8 mouse cellular contexts compared by ENCODE assay signal in the genomic region with DNA sequence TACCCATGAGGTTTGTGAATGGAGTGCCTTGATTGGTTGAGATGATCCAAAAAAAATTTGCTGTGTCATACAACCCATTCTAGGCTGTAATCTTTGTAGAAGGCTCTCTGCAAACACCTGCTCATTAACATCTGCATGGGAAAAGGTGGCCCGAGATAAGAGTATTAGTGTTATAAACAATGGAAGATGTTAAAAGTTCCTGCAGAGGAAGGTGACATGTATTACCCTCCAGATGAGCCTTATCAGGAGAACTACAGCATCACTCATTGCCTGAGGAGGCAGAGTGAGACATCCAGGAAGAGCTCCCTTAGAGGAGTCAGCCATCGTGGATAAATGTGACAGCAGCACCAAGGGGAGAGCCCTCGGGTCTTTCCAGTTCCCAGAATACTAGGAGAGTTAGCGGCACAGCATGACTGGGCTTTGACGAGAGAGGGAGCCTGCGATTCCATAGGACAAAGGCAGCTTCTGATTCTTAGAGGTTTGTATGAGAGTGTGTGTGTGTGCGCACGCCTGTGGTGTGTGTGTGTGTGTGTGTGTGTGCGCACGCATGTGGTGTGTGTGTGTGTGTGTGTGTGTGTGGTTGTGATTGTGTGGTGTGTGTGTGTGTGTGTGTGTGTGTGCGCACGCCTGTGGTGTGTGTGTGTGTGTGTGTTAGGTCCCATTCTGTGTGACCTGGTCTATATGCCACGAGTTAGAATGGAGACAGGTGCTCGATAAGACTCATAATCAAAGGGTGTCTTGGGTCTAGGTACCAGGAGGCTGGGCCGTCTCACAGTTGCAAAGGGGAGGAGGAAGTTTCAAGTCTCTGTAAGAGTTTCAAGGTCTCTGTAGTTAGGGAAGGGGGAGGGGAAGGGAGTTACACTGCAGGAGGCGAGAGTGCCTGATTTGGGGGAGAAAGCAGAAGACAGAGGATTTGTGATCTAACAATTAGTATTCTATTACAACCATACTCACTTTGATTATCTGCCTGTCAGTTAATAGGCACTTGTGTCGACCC. TPM values are rescaled to one million over a fixed set of nuclear protein-coding genes. Genes with fewer than 3 reads are reported as not detected.
DNase-seq lines count a peak whose midpoint lies in the region; ATAC-seq lines count a peak whose summit lies in the region.

No protein-coding gene starts in this region.

- H3K27me3 ChIP-seq in heart, embryonic 14.5 days (ENCODE audit: control insufficient read depth, insufficient read depth, low read length): no peaks in the 10 kb centered on the region
- 0 out of 2 replicates have a peak, but pooled peaks cover 3% of the 10 kb centered on the region for H3K27me3 ChIP-seq in limb, embryonic 15.5 days
- no peaks in the 10 kb centered on the region for H3K27me3 ChIP-seq in stomach, embryonic 14.5 days (ENCODE audit: control insufficient read depth, insufficient read depth, low read length)

- peak; percentile 98 for ATAC-seq in heart, embryonic 14.5 days (ENCODE audit: insufficient number of reproducible peaks, insufficient read depth, low FRiP score, low read depth)
- ATAC-seq in erythroblast, adult 5-6 weeks (replicated peaks; ENCODE audit: low FRiP score, poor library complexity, severe bottlenecking): peak; percentile 79
- ATAC-seq in limb, embryonic 15.5 days (ENCODE audit: insufficient number of reproducible peaks, low FRiP score, low TSS enrichment, low read depth): peak; percentile 96
- ATAC-seq in stomach, embryonic 14.5 days (ENCODE audit: insufficient number of reproducible peaks, insufficient read depth, low FRiP score, low read depth): peak; percentile 86

- DNase-seq in heart, adult 18-20 months: no peak
- DNase-seq in frontal cortex, postnatal 10 days (ENCODE audit: low spot score in 2 of 2): no peak
- no peak for DNase-seq in cerebellum, adult 9-11 months
- no peak for DNase-seq in spleen, adult 12 weeks (ENCODE audit: low spot score)

- H3K4me3 ChIP-seq in heart, embryonic 14.5 days (ENCODE audit: control insufficient read depth in 1 of 2, insufficient read depth in 1 of 2, low read depth in 1 of 2, low read length in 2 of 2): no peak overlapping the region
- H3K4me3 ChIP-seq in limb, embryonic 15.5 days: no peak overlapping the region
- H3K4me3 ChIP-seq in stomach, embryonic 14.5 days (ENCODE audit: low read depth, low read length): no peak overlapping the region

- H3K36me3 ChIP-seq in heart, embryonic 14.5 days (ENCODE audit: control insufficient read depth, insufficient read depth, low read length): no peaks in the 10 kb centered on the region
- H3K36me3 ChIP-seq in limb, embryonic 15.5 days: no peaks in the 10 kb centered on the region
- H3K36me3 ChIP-seq in stomach, embryonic 14.5 days (ENCODE audit: control insufficient read depth, insufficient read depth, low read length): no peaks in the 10 kb centered on the region

- 64% methylated on average over 16 of the region's 17 CpGs for WGBS in heart, embryonic 14.5 days
- WGBS in limb, embryonic 15.5 days: 68% methylated on average over 17 of the region's 17 CpGs
- 56% methylated on average over 17 of the region's 17 CpGs for WGBS in stomach, embryonic 14.5 days

- H3K27ac ChIP-seq in heart, embryonic 14.5 days (replicated peaks in 1 of 2; ENCODE audit: control insufficient read depth in 1 of 2, insufficient read depth in 1 of 2, low read depth in 2 of 2, low read length in 2 of 2): no peak overlapping the region
- H3K27ac ChIP-seq in limb, embryonic 15.5 days: no peak overlapping the region
- no peak overlapping the region for H3K27ac ChIP-seq in stomach, embryonic 14.5 days (ENCODE audit: low read length)

- H3K9ac ChIP-seq in heart, embryonic 14.5 days (ENCODE audit: low read length): no peak overlapping the region
- no peak overlapping the region for H3K9ac ChIP-seq in limb, embryonic 15.5 days
- H3K9ac ChIP-seq in stomach, embryonic 14.5 days (replicated peaks; ENCODE audit: low read depth, low read length): no peak overlapping the region

- H3K9me3 ChIP-seq in heart, embryonic 14.5 days (ENCODE audit: control insufficient read depth, low read length): 0 out of 2 replicates have a peak, but pooled peaks cover 3% of the 10 kb centered on the region
- no peaks in the 10 kb centered on the region for H3K9me3 ChIP-seq in limb, embryonic 15.5 days
- H3K9me3 ChIP-seq in stomach, embryonic 14.5 days (ENCODE audit: control insufficient read depth, low read depth, low read length): no peaks in the 10 kb centered on the region

- H3K4me2 ChIP-seq in heart, embryonic 14.5 days (ENCODE audit: low read length): no peak overlapping the region
- no peak overlapping the region for H3K4me2 ChIP-seq in limb, embryonic 15.5 days
- no peak overlapping the region for H3K4me2 ChIP-seq in stomach, embryonic 14.5 days (replicated peaks; ENCODE audit: low read depth, low read length)

- peaks cover 2 to 5% of the 10 kb centered on the region in 2 experiments; a peak in 2 of 4 replicates for H3K4me1 ChIP-seq in heart, embryonic 14.5 days (ENCODE audit: control insufficient read depth in 2 of 2, insufficient read depth in 2 of 2, low read length in 2 of 2)
- peaks cover 4% of the 10 kb centered on the region; the same call in 1 of the 2 replicates for H3K4me1 ChIP-seq in limb, embryonic 15.5 days
- H3K4me1 ChIP-seq in stomach, embryonic 14.5 days (ENCODE audit: control insufficient read depth, insufficient read depth, low read length): no peaks in the 10 kb centered on the region

RNA-seq across cellular contexts. Expression of gene Rec114, which starts 23.5 kb away (rescaled TPM):
- 6.4 and 6.9 TPM in 2 replicates for polyA plus RNA-seq in heart, embryonic 14.5 days (2014; fragmentation: Nextera tagmentation; extraction: Ambion mirVana)
- total RNA-seq in heart, adult 18-20 months (2021): 1 to 10 TPM; 2.3 to 2.7 TPM
- total RNA-seq in erythroblast, adult 5-6 weeks (2015; ENCODE audit: low replicate concordance): 161 and 164 TPM in 2 replicates
- 108 and 243 TPM in 2 replicates for total RNA-seq in erythroblast, adult 5-6 weeks (2017; ENCODE audit: low replicate concordance)
- 1.0 and 2.2 TPM in 2 replicates for polyA plus RNA-seq in limb, embryonic 15.5 days (2015; fragmentation: Nextera tagmentation; extraction: Ambion mirVana)
- 0.67 and 2.5 TPM in 2 replicates for polyA plus RNA-seq in stomach, embryonic 14.5 days (2014; fragmentation: Nextera tagmentation; extraction: Ambion mirVana)

RNA-seq across cellular contexts. Expression of gene Hcn4, which starts 56.0 kb away (rescaled TPM):
- polyA plus RNA-seq in heart, embryonic 14.5 days (2014; fragmentation: Nextera tagmentation; extraction: Ambion mirVana): 2.0 and 3.6 TPM in 2 replicates
- 1 to 10 TPM; 6.6 to 6.8 TPM for total RNA-seq in heart, adult 18-20 months (2021)
- total RNA-seq in erythroblast, adult 5-6 weeks (2015; ENCODE audit: low replicate concordance): not detected in 2 replicates
- not detected in 2 replicates for total RNA-seq in erythroblast, adult 5-6 weeks (2017; ENCODE audit: low replicate concordance)
- polyA plus RNA-seq in limb, embryonic 15.5 days (2015; fragmentation: Nextera tagmentation; extraction: Ambion mirVana): 0.05 and 0.15 TPM in 2 replicates
- polyA plus RNA-seq in stomach, embryonic 14.5 days (2014; fragmentation: Nextera tagmentation; extraction: Ambion mirVana): 0.34 and 0.51 TPM in 2 replicates
